Mouse (Mus musculus): ENCODE data around the gene Zfp661. TPM values are rescaled to one million over a fixed set of nuclear protein-coding genes. Genes with fewer than 3 reads are reported as not detected.
A peak's percentile ranks its signal among the peaks of the same experiment; 100 is the strongest.

Zfp661 gene
- polyA plus RNA-seq, 1 experiment from 2014 or later, result 8.9 TPM

GRCm38 (mm10) chr2:127588897-127589296 is 2.0 kb upstream of the Zfp661 start:
- no peaks in the 10 kb centered on the region for H3K36me3 ChIP-seq (ENCODE audit: control insufficient read depth, insufficient read depth, low read length)
- H3K27me3 ChIP-seq (ENCODE audit: control insufficient read depth, insufficient read depth, low read length), result no peaks in the 10 kb centered on the region
- H3K4me2 ChIP-seq (ENCODE audit: low read depth, low read length, severe bottlenecking), result no peak overlapping the region
- ATAC-seq (replicated peaks; ENCODE audit: low FRiP score) (no peak), DNase-seq (ENCODE audit: low spot score) (no peak)
- H3K9ac ChIP-seq (ENCODE audit: low read length), result no peak overlapping the region
- H3K4me3 ChIP-seq (ENCODE audit: low read depth, low read length), result no peak overlapping the region
- H3K9me3 ChIP-seq (ENCODE audit: control insufficient read depth, low read length), result no peaks in the 10 kb centered on the region
- H3K27ac ChIP-seq (ENCODE audit: low read depth, low read length), result no peak overlapping the region
- H3K4me1 ChIP-seq (replicated peaks; ENCODE audit: control insufficient read depth, insufficient read depth, low read length), result peaks cover 8% of the 10 kb centered on the region; the same call in 1 of the 2 replicates
- 93% methylated on average over 9 of the region's 9 CpGs for WGBS

DNA sequence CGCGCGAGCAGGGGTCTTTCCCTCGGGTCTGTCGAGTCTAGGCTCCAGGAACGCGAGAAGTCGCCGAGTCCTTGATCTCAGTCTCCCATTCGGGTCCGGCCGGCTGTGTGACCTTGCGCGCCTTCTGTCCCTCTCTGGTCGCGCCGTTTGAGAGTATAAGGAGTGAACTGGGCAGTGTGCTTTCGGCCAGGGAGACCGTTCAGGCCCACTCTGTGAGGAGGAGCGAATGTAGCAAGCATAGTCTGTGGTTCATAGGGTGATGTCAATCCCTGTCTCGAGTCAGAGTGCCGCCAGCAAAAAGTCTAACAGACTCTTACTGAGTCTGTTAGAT is 585 bp upstream of the Zfp661 start:
- no peaks in the 10 kb centered on the region for H3K27me3 ChIP-seq (ENCODE audit: control insufficient read depth, insufficient read depth, low read length)
- H3K4me3 ChIP-seq (ENCODE audit: low read depth, low read length), result peak overlapping the region; percentile 81
- DNase-seq (ENCODE audit: low spot score) (no peak), ATAC-seq (replicated peaks; ENCODE audit: low FRiP score) (peak; percentile 58)
- peaks cover 8% of the 10 kb centered on the region; the same call in 1 of the 2 replicates for H3K4me1 ChIP-seq (replicated peaks; ENCODE audit: control insufficient read depth, insufficient read depth, low read length)
- WGBS, result 1% methylated on average over 22 of the region's 22 CpGs
- no peaks in the 10 kb centered on the region for H3K36me3 ChIP-seq (ENCODE audit: control insufficient read depth, insufficient read depth, low read length)
- 0 out of 2 replicates have a peak overlapping the region, but pooled peaks have one; percentile 81 for H3K27ac ChIP-seq (ENCODE audit: low read depth, low read length)
- H3K9me3 ChIP-seq (ENCODE audit: control insufficient read depth, low read length), result no peaks in the 10 kb centered on the region
- peak overlapping the region; percentile 64 for H3K4me2 ChIP-seq (ENCODE audit: low read depth, low read length, severe bottlenecking)
- H3K9ac ChIP-seq (ENCODE audit: low read length), result peak overlapping the region; percentile 81

DNA sequence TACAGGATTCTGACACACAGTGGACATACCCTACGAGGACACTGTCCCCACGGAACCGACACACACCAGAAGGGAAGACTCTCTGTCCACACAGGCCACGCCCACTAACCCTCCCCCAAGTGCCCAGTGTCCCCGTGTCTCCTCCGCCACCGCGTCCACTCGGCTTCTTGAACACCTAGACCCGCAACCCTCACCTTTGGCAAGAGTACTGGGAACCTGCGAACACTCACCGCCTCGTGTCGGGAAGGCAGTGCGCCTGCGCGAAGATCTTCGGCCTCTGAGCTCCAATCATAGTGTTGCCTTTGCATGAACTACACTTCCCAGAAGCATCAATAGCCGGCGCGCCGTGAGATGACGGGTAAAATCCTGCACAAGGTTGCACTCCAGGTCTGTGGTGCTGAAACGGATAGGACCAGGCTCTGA is 2.4 kb downstream of the Zfp661 start:
- ATAC-seq (replicated peaks; ENCODE audit: low FRiP score) (peak; percentile 83), DNase-seq (ENCODE audit: low spot score) (peak; percentile 94)
- Histone ChIP-seq H3K9me3 (ENCODE audit: control insufficient read depth, low read length) (no peaks in the 10 kb centered on the region), H3K27me3 (ENCODE audit: control insufficient read depth, insufficient read depth, low read length) (no peaks in the 10 kb centered on the region), H3K9ac (ENCODE audit: low read length) (peak overlapping the region; percentile 74), H3K4me3 (ENCODE audit: low read depth, low read length) (peak overlapping the region; percentile 61), H3K4me1 (replicated peaks; ENCODE audit: control insufficient read depth, insufficient read depth, low read length) (peaks cover 8% of the 10 kb centered on the region; the same call in 1 of the 2 replicates), H3K4me2 (ENCODE audit: low read depth, low read length, severe bottlenecking) (peak overlapping the region; percentile 87), H3K27ac (ENCODE audit: low read depth, low read length) (no peak overlapping the region), H3K36me3 (ENCODE audit: control insufficient read depth, insufficient read depth, low read length) (no peaks in the 10 kb centered on the region)
- under 1% methylated on average over 24 of the region's 24 CpGs for WGBS

- DNase-seq (ENCODE audit: low spot score), result no peak
- Histone ChIP-seq H3K36me3 (ENCODE audit: control insufficient read depth, insufficient read depth, low read length) (peaks cover 4% of the 10 kb centered on the region; the same call in 1 of the 2 replicates), H3K4me3 (ENCODE audit: low read depth, low read length) (no peak overlapping the region), H3K4me1 (replicated peaks; ENCODE audit: control insufficient read depth, insufficient read depth, low read length) (no peaks in the 10 kb centered on the region), H3K27me3 (ENCODE audit: control insufficient read depth, insufficient read depth, low read length) (no peaks in the 10 kb centered on the region), H3K9ac (ENCODE audit: low read length) (no peak overlapping the region), H3K27ac (ENCODE audit: low read depth, low read length) (no peak overlapping the region), H3K4me2 (ENCODE audit: low read depth, low read length, severe bottlenecking) (no peak overlapping the region), H3K9me3 (ENCODE audit: control insufficient read depth, low read length) (no peaks in the 10 kb centered on the region)
- no peak for ATAC-seq (replicated peaks; ENCODE audit: low FRiP score)
- 88% methylated on average over 1 of the region's 1 CpGs for WGBS
These were observed 13.6 kb downstream of the Zfp661 start for GRCm38 (mm10) chr2:127573322-127573721.

DNA sequence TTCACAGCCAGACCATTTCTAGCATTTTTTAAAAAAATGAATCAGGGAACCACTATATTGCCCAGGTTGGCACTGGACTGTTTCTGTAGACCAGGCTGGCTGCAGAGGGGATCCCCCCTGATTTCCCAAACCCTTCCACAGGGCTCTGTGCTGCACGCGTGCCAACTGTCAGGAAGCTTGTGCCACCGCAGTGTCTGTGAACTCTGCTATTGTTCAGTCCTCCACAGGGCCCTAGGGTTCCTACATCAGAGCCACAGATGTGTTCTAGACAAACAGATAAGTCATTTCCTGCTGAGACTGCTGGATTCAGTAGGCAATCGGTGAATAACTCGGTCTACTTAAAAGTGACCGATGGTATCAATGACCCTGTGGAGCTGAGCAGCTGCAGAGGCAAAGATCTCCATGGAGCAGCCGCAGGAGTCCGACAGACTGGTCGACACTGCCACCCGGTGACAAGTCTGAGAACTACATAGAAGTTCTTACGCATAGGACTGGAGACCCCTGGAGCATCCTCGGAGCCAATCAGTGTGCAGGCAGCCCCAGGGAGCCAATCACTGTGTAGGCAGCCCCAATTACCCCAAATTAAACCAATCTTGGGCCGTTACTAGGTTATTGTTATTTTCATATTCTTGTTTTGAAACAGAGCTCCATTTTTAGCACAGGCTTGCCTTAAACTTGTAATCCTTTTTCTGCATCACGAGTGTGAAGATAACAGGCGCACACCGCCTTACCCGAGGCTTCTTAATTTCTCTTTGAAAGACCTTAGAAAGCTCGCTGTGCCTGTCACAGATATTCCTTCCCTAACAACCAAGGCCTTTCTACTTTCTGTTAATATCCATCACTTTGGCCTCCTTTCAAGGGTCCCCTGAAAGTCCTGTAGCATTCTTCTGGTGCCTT is 27.6 kb downstream of the Zfp661 start:
- Histone ChIP-seq H3K4me2 (ENCODE audit: low read depth, low read length, severe bottlenecking) (peak overlapping the region; percentile 49), H3K9ac (ENCODE audit: low read length) (peak overlapping the region; percentile 27), H3K36me3 (ENCODE audit: control insufficient read depth, insufficient read depth, low read length) (no peaks in the 10 kb centered on the region), H3K4me3 (ENCODE audit: low read depth, low read length) (peak overlapping the region; percentile 20), H3K27me3 (ENCODE audit: control insufficient read depth, insufficient read depth, low read length) (no peaks in the 10 kb centered on the region; the same call in 1 of the 2 replicates), H3K9me3 (ENCODE audit: control insufficient read depth, low read length) (no peaks in the 10 kb centered on the region), H3K27ac (ENCODE audit: low read depth, low read length) (no peak overlapping the region), H3K4me1 (replicated peaks; ENCODE audit: control insufficient read depth, insufficient read depth, low read length) (peaks cover 2% of the 10 kb centered on the region; the same call in 1 of the 2 replicates)
- WGBS, result 17% methylated on average over 18 of the region's 18 CpGs
- ATAC-seq (replicated peaks; ENCODE audit: low FRiP score), result peak; percentile 100
- DNase-seq (ENCODE audit: low spot score), result peak; percentile 95

DNA sequence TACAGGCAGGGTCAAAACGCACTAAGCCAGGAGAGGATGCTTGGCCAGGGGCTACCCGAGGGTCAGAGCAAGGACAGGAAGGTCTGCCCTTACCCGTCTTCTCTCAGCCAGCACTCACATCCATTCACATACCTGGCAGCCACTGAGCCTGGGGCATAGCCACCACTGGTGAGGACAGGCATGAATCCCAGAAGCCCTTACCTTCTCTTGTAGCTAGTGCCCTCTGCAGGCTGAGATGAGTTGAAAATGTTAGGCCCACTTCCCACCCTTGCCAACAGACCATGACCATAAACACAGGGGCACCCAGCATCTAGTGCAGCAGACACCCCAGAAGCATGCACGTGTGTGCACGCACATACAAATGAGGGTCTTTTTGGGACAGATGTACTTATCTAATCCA is 35.8 kb downstream of the Zfp661 start:
- Histone ChIP-seq H3K4me3 (ENCODE audit: low read depth, low read length) (no peak overlapping the region), H3K9ac (ENCODE audit: low read length) (no peak overlapping the region), H3K4me1 (replicated peaks; ENCODE audit: control insufficient read depth, insufficient read depth, low read length) (no peaks in the 10 kb centered on the region), H3K9me3 (ENCODE audit: control insufficient read depth, low read length) (no peaks in the 10 kb centered on the region), H3K4me2 (ENCODE audit: low read depth, low read length, severe bottlenecking) (no peak overlapping the region), H3K27me3 (ENCODE audit: control insufficient read depth, insufficient read depth, low read length) (no peaks in the 10 kb centered on the region), H3K36me3 (ENCODE audit: control insufficient read depth, insufficient read depth, low read length) (no peaks in the 10 kb centered on the region), H3K27ac (ENCODE audit: low read depth, low read length) (no peak overlapping the region)
- no peak for ATAC-seq (replicated peaks; ENCODE audit: low FRiP score)
- 50% methylated on average over 5 of the region's 5 CpGs for WGBS
- DNase-seq (ENCODE audit: low spot score), result peak; percentile 50

- Histone ChIP-seq H3K27me3 (ENCODE audit: control insufficient read depth, insufficient read depth, low read length) (no peaks in the 10 kb centered on the region), H3K4me2 (ENCODE audit: low read depth, low read length, severe bottlenecking) (no peak overlapping the region), H3K4me3 (ENCODE audit: low read depth, low read length) (no peak overlapping the region), H3K9me3 (ENCODE audit: control insufficient read depth, low read length) (no peaks in the 10 kb centered on the region), H3K9ac (ENCODE audit: low read length) (no peak overlapping the region; the same call in 1 of the 2 replicates), H3K4me1 (replicated peaks; ENCODE audit: control insufficient read depth, insufficient read depth, low read length) (no peaks in the 10 kb centered on the region), H3K27ac (ENCODE audit: low read depth, low read length) (no peak overlapping the region), H3K36me3 (ENCODE audit: control insufficient read depth, insufficient read depth, low read length) (no peaks in the 10 kb centered on the region)
- 68% methylated on average over 1 of the region's 1 CpGs for WGBS
- ATAC-seq (replicated peaks; ENCODE audit: low FRiP score), result no peak
- DNase-seq (ENCODE audit: low spot score), result no peak
These were observed 36.4 kb downstream of the Zfp661 start for GRCm38 (mm10) chr2:127550446-127550845.

DNA sequence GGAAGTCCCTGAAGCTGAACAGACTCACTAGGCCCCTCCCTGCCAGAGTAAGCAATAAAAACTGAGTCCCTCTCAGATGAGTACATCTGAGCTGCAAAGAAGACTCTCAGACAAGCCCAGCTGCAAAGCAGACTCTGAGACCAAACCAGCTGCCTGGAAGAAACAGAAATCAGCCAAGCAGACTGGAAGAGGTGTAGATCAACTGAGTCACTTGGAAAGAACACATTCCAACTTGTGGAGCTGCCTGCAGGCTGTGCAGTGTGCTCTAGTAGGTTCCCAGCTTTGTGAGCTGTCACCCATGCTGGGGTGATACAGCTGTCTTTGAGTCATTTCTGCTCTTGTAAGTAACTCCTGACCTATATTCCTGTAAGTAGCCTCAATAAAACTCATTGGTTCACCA is 37.2 kb downstream of the Zfp661 start:
- ATAC-seq (replicated peaks; ENCODE audit: low FRiP score) (no peak), DNase-seq (ENCODE audit: low spot score) (peak; percentile 19)
- H3K4me1 ChIP-seq (replicated peaks; ENCODE audit: control insufficient read depth, insufficient read depth, low read length), result no peaks in the 10 kb centered on the region
- no peaks in the 10 kb centered on the region for H3K36me3 ChIP-seq (ENCODE audit: control insufficient read depth, insufficient read depth, low read length)
- H3K27ac ChIP-seq (ENCODE audit: low read depth, low read length), result no peak overlapping the region
- no peak overlapping the region for H3K9ac ChIP-seq (ENCODE audit: low read length)
- H3K27me3 ChIP-seq (ENCODE audit: control insufficient read depth, insufficient read depth, low read length), result no peaks in the 10 kb centered on the region
- no peak overlapping the region for H3K4me3 ChIP-seq (ENCODE audit: low read depth, low read length)
- no peaks in the 10 kb centered on the region for H3K9me3 ChIP-seq (ENCODE audit: control insufficient read depth, low read length)
- no peak overlapping the region for H3K4me2 ChIP-seq (ENCODE audit: low read depth, low read length, severe bottlenecking)

Measured in forebrain, embryonic 11.5 days (tissue).